Mouse (Mus musculus): ENCODE measurements around the gene Kcnk1.

The Kcnk1 gene

DNA sequence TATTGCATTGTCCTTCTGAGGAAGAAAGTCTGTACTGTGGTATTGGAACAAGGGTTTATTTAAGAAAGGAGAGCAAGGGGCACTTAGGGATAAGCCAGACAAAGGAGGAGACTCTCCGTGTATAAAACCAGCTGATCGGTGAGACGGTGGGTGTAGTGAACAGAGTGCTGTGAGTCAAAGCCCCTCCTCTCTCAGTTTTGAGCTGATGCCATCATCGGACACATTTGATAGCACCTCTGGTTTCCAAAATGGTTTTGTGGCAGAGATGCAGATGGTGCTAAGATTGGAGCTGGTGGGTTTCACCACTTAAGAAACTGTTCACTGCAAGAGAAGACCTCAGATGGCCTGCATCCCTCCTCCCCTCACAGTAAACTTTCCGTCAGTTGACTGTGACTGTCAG, 2.6 kb downstream of the Kcnk1 start:
- DNase-seq, result no peak

DNA sequence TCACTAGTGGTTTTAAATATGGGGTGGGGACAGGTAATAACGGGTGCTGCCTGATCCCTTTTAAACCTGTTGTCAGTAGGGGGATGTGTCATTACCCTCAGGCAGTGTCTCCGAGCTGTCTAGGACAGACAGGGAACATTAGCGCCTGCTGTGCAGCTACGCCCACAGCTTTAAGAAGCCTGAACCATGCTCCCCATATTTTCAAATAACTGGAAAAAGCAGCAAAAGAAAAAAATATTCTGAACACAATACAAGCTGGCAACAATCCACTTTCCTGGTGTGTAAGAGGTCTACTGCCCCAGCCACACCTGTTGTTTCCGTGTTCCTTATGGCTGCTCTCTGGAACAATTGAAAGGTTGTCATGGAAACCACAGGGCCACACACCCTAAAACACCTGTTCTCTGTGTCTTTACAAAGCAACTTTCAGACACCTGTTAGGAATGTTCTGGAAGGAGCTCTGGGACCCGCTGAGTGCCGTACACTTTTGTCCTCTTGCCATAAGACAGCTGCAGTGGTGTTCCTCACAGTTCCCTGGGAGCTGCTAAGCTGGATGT, 4.9 kb downstream of the Kcnk1 start:
- DNase-seq, result no peak

DNA sequence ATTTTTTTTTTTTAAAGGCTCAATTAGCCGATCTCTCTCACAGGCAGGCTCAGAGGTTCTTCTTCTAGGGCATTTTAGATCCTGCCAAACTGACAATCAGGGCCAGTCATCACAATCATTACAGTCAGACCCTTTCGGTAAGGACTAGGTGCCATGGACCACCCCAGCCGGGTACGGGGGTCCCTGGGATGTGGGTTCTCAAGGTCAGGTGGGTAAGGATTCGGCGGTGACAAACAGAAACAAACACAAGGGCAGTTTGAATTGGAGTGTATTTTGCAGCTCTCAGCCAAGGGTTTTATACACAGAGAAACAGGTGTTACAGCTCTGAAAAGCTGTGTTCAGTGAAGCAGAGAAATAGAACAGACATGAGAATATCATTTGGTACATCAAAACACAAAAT, 8.6 kb downstream of the Kcnk1 start:
- DNase-seq, result no peak

DNA sequence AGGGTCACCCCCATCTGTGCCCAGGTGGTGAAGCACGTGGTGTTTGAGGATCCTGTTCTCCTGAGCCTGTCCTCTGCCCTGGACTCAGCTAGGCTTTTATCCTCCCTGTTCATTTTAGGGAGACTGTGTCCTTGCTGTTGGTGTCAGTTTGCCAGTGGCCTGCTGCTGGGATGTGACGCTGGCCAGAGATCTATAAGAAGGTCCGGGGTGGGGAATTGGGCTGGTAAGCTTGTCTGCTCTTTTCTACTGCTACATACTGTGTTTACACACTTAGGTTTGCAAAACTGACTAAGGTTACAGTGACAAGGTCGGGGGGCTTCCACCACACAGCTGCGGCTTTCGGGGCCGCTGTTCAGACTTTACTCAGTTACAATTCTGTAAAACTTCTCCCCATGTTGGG, 10.0 kb downstream of the Kcnk1 start:
- DNase-seq, result no peak

DNA sequence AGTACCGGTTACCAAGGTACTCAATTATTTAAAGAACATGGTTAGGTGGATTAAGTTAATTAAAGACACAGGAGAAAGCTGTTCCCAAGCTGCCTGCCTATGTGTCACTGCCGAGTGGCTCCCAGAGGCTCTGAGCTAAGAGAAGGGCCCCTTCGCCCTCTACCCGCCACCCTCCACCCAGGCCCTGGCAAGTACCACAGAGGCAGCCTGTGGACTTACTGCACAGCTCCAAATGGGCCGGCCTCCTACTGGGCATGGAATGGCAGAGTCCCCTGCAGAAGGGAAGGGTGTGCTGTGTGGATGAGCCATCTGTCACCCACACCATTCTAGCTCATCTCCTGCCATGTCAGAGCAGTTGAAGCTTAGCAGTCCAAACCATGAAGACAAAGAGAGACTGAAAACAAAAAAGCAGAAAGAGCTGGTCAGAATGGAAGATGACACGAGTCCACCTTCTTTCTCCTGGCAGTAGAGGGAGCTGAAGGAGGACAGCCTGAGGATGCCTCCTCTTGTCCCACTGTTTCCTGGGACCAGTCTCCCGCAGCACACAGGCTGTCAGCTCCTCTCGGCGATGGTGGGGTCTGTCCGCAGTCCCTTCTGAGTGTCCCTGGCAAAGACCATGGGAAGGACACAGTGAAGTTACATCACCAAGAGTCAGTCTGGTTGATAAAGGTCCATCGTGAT, 11.5 kb downstream of the Kcnk1 start:
- DNase-seq, result no peak

DNA sequence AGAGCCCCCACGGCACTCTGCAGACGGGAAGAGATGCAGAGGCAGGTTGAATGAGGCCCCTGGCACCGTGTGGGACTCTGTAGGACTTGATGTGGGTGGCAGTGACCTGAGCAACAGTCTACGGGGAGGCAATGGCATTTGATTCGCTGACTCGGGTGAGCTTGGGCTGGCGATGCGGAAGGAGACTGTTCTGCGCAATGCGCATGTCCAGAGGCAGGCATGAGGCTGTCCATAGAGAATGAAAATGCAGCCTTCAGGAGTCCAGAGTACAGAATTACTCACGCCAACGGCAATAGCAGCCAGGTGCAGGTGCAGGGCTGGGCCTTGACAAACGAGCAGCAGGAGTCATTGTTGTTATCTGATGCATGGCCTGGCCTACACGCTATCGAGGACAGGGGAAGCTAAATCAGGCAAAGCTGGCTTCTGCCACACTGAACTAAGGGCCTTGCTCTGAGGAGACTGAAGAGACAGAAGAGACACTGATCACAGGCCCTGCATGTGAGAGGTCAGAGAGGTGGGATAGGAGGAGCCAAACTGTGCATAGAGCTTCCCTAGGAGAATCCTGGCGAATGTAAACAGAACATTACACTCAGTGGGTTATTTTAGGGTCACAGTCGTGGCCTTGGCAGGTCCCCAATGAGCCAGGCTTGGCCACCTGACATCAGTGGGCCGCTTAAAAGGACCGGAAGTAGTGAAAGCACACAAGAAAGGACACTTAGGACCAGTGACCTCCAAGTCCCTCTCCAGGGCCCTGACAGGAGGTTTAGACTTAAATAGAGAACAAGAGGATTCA, 12.8 kb downstream of the Kcnk1 start:
- no peak for DNase-seq

DNA sequence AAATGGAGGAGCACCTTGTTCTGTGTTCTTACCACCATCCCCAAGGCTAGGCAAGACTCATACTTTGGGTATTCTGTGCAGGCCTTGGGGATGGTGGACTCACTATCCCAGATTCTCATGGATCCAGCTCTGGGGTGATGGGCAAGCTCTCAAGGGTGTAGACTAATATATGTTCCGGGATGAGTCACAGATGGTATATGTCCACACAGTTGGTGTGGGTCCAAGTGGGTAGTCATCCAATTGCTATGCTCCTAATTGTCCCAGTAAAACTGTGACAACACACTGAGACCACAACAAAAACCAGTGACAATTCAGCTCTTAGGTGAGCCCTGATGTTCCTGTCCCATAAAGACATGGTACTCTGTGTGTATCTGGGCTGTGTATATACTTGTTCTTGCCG, 14.0 kb downstream of the Kcnk1 start:
- DNase-seq, result no peak

DNA sequence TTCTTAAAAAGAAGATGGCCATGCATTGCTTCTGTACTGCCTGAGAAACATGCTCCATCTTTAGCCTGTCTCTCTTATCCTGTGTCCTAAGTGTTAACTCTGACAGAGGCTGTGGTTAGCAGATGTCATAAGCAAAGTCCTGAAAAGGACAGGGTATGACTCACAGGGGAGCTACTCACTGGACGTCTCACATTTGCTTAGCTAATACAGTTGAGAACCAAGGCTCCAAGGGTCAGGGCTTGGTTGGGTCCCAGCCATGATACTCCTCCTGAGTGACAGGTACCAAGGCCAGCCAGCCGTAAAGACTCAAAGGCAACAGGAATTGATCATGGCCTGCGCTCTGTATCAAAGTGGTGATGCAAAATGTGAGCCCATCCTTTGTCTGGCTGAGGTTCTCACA, 15.9 kb downstream of the Kcnk1 start:
- DNase-seq, result no peak

DNA sequence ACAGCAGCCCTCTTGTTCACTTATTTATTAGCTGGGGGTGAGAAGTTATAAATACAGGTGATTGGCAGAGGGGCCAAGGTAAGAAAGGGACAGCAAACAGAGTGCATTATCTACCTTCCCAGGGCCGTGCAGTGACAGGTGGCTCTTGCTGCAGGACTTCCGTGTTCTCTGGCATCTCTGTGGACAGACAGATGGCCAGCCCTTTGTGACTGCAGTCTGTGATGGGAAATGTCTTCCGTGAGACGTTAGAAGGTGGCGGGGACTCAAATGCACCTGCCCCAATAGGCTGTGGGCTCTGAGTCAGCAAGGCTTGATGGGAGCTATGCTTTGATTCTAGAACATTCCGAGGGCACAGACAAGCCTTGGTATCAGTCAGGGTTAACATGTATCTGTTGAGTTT, 17.4 kb downstream of the Kcnk1 start:
- DNase-seq, result no peak

DNA sequence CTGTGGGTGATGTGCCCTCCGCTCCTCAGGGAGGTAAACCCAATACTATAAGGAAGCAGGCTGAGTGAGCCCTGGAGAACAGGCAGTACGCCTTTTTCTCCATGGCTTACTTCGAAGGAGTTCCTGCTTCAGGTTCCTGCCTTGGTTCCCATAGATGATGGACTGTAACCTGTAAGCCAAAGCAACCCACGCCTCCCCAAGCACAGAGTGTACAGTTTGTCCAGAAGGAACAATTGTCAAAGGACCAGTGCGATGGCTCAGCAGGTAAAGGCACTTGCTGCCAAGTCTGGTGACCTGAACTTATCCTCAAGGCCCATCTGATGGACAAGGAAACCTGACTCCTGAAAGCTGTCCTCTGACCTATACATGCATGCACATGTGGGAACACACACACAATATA, 18.7 kb downstream of the Kcnk1 start:
- DNase-seq, result no peak

DNA sequence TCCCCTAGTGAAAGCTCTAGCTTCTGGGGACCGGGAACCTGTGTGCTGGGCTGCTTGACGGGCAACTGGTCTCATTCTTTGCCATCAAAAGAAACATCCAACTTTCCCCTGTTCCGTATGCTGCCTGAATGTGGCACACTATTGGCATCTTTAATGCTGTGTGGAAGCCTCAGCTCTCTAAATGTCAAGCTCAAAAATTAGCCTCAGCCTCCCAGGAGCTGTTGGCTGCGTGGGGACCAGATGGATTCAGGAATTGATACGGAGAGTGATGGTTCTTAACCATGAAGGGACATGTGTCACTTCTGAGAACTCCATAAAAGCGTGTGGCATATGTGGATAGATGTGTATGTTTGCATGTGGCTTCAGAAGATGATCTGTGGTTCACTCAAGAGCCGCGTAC, 27.0 kb downstream of the Kcnk1 start:
- DNase-seq, result no peak

DNA sequence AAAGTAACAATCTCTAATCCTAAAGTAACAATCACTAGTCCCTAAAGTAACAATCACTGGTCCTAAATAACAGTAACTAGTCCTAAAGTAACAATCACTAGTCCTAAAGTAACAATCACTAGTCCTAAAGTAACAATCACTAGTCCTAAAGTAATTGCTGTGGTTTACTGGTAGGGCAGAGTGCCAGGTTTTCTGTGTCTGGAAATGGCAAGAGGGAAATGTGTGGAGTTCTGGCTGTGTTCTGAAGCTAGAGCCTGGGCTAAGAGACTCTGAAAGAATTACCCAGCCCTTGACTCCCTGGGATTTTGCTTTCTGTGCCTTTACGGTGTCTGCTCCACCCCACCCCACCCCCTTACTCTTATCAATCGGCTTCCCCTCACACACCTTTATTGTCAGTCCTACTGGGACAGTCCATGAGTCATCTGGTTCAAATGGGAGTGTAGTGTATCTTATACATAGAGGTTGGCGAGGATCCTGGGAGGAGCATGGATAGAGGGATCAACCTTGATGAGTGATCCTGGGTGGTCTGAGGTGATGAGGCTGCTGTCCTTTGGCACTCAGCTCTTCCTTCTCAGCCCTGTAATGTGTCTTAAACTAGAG, 28.8 kb downstream of the Kcnk1 start:
- no peak for DNase-seq

DNA sequence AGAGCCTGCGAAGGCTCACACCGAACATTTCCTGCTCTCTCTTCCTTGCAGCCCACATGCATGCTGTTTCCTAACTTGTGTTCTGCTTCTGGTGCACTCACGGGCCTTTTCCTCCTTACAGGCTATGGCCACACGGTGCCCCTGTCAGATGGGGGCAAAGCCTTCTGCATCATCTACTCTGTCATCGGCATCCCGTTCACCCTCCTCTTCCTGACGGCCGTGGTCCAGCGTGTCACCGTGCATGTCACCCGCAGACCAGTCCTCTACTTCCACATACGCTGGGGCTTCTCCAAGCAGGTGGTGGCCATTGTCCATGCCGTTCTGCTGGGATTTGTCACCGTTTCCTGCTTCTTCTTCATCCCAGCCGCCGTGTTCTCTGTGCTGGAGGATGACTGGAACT, 29.9 kb downstream of the Kcnk1 start:
- DNase-seq, result no peak

DNA sequence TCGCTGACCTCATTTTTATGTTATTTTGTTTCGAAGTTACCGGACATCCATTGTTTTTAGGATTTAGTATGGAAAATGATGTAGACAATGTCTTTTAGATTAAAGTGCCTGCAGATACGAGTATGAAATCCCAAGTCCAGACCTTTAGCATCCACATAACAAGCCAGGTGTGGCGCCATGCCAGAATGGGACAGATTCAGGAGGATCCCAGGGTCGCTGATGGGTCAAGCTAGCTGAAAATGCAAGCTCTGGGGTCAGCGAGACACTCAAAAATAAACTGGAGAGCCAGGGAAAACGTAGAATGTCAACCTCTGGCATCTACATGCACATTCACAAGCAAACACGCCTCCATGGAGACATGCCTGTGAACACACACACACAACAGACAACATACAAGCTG, 31.2 kb downstream of the Kcnk1 start:
- DNase-seq, result no peak

DNA sequence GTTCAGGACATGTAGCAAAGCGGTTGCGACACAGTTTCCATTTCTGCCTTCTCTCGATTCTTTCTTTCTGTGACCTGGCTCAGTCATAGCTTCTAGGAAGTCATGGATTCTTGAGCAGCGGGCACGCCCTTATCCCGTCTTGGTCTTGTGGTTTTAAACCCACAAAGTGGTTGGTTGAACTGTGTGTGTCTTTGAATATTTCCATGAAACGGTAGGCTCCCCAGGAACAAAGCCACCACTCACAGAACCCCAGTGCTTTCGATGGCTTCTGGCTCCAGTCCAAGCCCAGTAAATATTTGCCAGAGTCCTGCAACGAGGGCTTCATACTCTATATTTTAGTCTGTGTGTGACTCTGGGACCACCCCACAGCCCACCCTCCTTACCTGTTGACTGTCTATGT, 31.6 kb downstream of the Kcnk1 start:
- DNase-seq, result no peak

DNA sequence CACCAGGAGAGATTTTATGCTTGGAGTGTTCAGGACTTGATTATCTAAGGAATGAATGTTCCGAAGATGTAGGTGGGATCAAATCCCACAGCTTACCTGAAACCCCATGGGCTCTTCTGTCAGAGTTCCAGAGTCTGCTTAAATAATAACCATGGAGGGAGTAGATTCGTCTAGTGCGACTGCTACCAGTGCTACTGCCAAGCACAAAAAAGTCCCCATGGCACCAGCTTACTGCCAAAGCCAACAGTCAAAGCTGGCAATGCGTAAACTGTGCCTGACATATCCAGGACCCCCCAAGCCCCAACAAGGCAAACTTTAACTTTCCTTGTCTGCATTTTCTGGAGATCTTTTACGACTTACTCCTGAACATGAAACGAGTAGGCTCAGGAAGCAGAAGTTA, 32.5 kb downstream of the Kcnk1 start:
- no peak for DNase-seq

DNA sequence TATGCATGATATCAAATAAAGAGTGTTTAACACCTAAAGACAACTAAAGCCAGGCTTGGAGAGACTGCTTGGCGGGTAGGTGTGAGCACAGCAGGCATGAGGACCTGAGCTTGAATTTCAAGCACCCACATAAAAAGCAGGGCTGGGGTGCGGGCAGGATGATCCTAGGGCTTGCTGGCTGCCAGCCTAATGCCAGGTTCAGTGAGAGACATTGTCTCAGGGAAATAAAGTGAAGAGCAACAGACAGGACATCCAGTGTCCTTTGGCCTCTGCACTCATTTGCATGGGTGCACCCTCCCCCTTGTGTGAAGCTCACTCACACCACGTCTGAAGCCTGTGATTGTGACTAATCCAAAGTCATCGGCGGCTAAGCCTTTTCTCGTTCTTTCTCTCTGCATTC, 34.0 kb downstream of the Kcnk1 start:
- no peak for DNase-seq

DNA sequence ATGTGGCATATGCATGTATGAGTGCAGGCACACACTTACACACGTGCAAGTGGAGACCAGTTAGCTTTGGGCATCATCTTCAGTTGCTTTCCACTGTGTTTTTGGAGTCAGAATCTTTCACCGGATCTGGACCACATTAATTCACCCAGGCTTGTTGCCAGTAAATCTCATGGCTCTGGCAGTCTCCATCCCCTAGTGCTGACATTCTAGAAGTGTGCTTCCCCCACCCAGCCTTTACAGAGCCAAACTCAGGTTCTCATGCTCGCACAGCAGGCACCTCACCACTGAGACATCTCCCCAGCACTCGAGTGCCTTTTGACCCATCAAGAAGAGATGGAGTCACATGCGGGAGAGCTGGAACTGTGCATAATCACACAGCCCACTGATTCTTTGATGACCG, 37.8 kb downstream of the Kcnk1 start:
- DNase-seq, result no peak

DNA sequence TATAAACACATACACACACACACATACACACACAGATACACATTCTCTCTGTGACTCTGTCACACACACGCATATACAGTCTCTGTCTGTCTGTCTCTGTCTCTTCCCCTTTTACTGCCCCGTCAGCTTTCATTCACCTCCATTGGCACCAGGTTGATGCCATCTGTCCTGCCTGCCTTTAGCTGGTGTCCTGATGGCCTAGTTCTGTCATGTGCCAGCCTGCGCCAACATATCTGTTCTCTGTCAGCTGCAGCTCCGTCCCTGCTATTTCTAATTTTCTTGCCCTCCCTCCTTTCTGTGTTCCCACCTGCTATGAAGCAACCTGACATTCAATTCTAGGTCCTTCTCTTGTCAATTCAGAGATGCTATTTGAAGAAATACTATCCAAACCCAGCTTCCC, 40.1 kb downstream of the Kcnk1 start:
- no peak for DNase-seq

DNA sequence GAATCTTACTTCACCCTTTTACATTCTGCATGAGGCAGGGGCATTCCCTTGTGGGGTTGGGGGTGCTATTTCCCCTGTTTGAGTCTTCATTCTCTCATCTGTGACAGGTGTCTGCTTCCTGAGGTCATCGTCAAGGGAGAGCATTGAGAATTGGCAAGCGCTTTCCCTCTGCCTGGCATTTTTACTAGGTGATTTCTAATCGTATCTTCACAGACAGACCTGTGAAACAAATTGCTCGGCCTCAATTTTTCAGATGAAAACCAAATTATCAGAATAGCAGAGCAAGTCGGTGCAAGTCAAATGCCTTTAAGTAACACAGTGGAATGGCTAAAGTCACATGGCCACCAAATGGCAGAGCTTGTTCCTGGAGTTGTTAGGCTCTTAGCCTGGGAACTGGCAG, 41.4 kb downstream of the Kcnk1 start:
- no peak for DNase-seq

DNA sequence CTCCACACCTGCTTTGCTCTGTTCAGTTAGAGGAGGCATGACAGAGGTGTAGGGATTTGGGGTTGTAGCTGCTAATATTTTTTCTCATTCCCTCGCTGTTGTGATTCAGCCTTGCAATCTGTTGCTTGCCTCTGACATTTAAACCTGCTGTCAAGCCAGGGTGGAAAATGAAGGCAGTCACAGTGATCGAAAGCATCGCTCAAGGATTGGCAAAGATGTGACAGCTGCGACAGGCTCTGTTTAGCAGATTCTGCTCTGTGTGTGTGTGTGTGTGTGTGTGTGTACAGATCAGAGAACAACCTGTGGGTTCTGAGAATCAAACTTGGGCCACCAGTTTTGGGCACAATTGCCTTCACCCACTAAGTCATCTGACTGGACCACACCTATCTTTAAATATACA, 50.8 kb downstream of the Kcnk1 start:
- DNase-seq, result no peak

DNA sequence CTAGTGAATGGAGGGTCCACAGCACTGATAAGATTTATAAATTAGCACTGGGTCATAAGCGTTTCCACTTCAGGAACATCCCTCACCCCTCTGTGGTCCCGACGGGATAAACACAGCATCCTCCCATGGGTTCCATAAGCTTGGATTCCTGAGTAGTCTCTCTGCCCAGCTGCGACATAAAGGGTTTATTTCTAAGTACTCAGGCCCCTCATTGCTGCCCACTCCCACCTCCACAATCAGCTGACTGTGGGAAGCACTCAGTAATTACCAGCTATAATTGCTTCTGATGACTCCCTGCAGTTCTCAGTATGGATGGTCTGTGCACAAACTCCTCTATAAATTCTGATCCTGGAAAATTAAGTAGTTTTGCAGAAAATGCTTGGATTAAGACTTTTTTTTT, 58.9 kb downstream of the Kcnk1 start:
- no peak for DNase-seq

DNA sequence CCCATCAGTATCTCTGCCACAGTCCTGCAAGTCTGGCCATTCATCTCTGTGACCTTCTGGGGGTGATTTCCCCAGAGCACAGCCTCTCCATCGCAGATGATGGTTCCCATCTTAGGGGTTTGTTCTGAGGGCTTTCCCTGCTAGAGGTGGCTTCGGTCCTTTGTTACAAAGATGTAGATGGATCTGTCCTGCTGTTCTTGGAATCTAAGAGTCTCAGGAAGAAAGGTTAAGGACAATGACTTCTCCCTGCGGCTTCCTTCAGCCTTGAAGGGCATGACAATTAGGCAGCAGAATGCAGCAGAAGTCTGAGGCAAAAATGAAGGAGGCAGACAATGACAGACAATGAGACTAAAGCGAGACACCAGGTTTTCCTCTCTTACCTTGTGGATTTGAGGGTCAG, 63.9 kb downstream of the Kcnk1 start:
- no peak for DNase-seq

DNA sequence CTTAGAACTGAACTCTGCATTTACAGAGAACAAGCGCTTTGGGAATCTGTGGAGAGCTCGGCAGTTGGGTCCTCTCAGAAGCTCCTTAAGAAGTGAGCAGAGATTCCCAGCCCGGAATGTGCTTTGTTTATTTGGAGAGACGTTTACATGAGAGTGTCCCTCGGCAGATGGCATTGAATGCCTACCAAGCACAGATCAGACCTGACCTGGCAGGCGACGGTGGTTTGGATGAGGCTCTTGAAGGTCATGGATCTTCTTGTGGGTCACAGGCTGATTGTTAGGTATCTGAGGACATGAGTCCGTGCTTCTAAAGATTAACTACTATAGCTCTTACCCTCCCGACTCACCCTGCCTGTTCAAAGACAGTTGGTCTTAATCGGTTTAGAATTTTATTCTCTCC, 67.9 kb downstream of the Kcnk1 start:
- no peak for DNase-seq

Data from thymus, postnatal 4 days (tissue).